In genomic region chr10:67721787-67722186, GRCm38 (mm10) we compare ENCODE assay signal across 9 mouse cellular contexts.
DNase-seq lines count a peak whose midpoint lies in the region; ATAC-seq and TF ChIP-seq lines count a peak whose summit lies in the region.
"Had no signal": no experiment of that assay in that cellular context is flagged by ENCODE, and none has a peak within 500 bp of the region (broad histone marks: within the 10 kb centered on the region; RNA-seq: fewer than 3 reads in every experiment).

No protein-coding gene starts in this region.

- peak; percentile 55; the same call in 1 of the 2 replicates for ATAC-seq in kidney, embryonic 14.5 days (ENCODE audit: low FRiP score, low TSS enrichment)
- ATAC-seq in activated CD4-positive, CD25-positive, alpha-beta regulatory T cell, adult 4 months, result no peak

- H3K9ac ChIP-seq in kidney, embryonic 14.5 days (ENCODE audit: low read depth, low read length), result no peak overlapping the region

- no peak overlapping the region for H3K4me3 ChIP-seq in kidney, embryonic 14.5 days (ENCODE audit: low read length)
- H3K4me3 ChIP-seq in E14TG2a.4 (replicated peaks; ENCODE audit: low read length), result no peak overlapping the region
- H3K4me3 ChIP-seq: erythroblast, embryonic 14.5 days had no signal

- no peak for TF ChIP-seq POLR2A in brain, embryonic 14.5 days (IDR thresholded peaks at IDR 0.05; ENCODE audit: borderline replicate concordance, extremely low read depth, insufficient read depth, insufficient read length, poor library complexity, severe bottlenecking)

- no peaks in the 10 kb centered on the region for H3K27me3 ChIP-seq in kidney, embryonic 14.5 days (ENCODE audit: control insufficient read depth, insufficient read depth, low read length)
- no peaks in the 10 kb centered on the region for H3K27me3 ChIP-seq in E14TG2a.4 (ENCODE audit: insufficient read depth, low read length)

- no peak overlapping the region for H3K27ac ChIP-seq in kidney, embryonic 14.5 days (ENCODE audit: low read depth, low read length)

- TF ChIP-seq CTCF in E14TG2a.4 (conservative IDR thresholded peaks at IDR 0.05; ENCODE audit: low read length), result peak; percentile 46
- TF ChIP-seq CTCF in brain, embryonic 14.5 days (IDR thresholded peaks at IDR 0.05; ENCODE audit: borderline replicate concordance, extremely low read depth, insufficient read depth, insufficient read length), result peak; percentile 63; the same call in 1 of the 2 replicates

- 38% methylated on average over 5 of the region's 5 CpGs for WGBS in kidney, embryonic 14.5 days

- H3K9me3 ChIP-seq in kidney, embryonic 14.5 days (ENCODE audit: control insufficient read depth, low read length), result no peaks in the 10 kb centered on the region
- H3K9me3 ChIP-seq in E14TG2a.4 (ENCODE audit: low read length), result no peaks in the 10 kb centered on the region

- no peak overlapping the region for H3K4me2 ChIP-seq in kidney, embryonic 14.5 days (replicated peaks; ENCODE audit: low read depth, low read length)

- DNase-seq in kidney, adult 11 months, result no peak
- peak; percentile 59 for DNase-seq in brain, embryonic 14.5 days (ENCODE audit: low read depth)
- peak; percentile 21 to 57 for DNase-seq in kidney, postnatal 4 days
- peak; percentile 41 for DNase-seq in naive thymus-derived CD4-positive, alpha-beta T cell, adult 2 months (ENCODE audit: low read depth)
- no peak for DNase-seq in adipocyte (ENCODE audit: low spot score)

- no peaks in the 10 kb centered on the region for H3K36me3 ChIP-seq in kidney, embryonic 14.5 days (ENCODE audit: control insufficient read depth, insufficient read depth, low read length)
- H3K36me3 ChIP-seq in E14TG2a.4 (ENCODE audit: insufficient read depth, low read length), result no peaks in the 10 kb centered on the region

- H3K4me1 ChIP-seq in kidney, embryonic 14.5 days (ENCODE audit: control insufficient read depth, insufficient read depth, low read length), result no peaks in the 10 kb centered on the region
- H3K4me1 ChIP-seq in E14TG2a.4 (replicated peaks; ENCODE audit: low read depth, low read length), result no peaks in the 10 kb centered on the region

Comparison
In these comparisons a context has a peak if more than half of its experiments do, and no peak if none do; other contexts are left out.
1. DNase-seq: peak in brain, embryonic 14.5 days (single experiment), kidney, postnatal 4 days (2 of 2) and naive thymus-derived CD4-positive, alpha-beta T cell, adult 2 months (single experiment); none in kidney, adult 11 months (single experiment) and adipocyte (single experiment).